ENCODE assay signal across 8 mouse cellular contexts in genomic region chr8:124923971-124924652, GRCm38 (mm10). TPM values are rescaled to one million over a fixed set of nuclear protein-coding genes. Genes with fewer than 3 reads are reported as not detected.
DNase-seq lines count a peak whose midpoint lies in the region; ATAC-seq lines count a peak whose summit lies in the region.
"Had no signal": no experiment of that assay in that cellular context is flagged by ENCODE, and none has a peak within 500 bp of the region (broad histone marks: within the 10 kb centered on the region; RNA-seq: fewer than 3 reads in every experiment).

No protein-coding gene starts in this region.

- peak; percentile 43 for ATAC-seq in granulocyte monocyte progenitor cell, adult 5-6 weeks (replicated peaks; ENCODE audit: poor library complexity, severe bottlenecking)
- ATAC-seq in activated CD4-positive, CD25-positive, alpha-beta regulatory T cell, adult 4 months, result no peak

- DNase-seq in heart, adult 9 months (ENCODE audit: low spot score in 2 of 2), result peak; percentile 60 to 76
- no peak for DNase-seq in heart, postnatal 25 days (ENCODE audit: low spot score)
- DNase-seq in 3134 (ENCODE audit: extremely low read depth, insufficient read length, low spot score), result peak; percentile 24
- peak; percentile 10 for DNase-seq in Muller cell, postnatal 12 days (ENCODE audit: inconsistent ontology term)
- DNase-seq in left cerebral cortex, adult 9 months (ENCODE audit: low spot score in 2 of 2), result no peak
- DNase-seq: liver, embryonic 13.5 days had no signal

- intact Hi-C loops in heart, postnatal 25 days (cut with DNase I), result no loop called here

RNA-seq across cellular contexts. Expression of gene Egln1, which starts 25.0 kb away (rescaled TPM):
- 100 to 1,000 TPM; 272 to 278 TPM for total RNA-seq in heart, postnatal 25 days (2021)
- total RNA-seq in granulocyte monocyte progenitor cell, adult 5-6 weeks (2014; fragmentation: Nextera tagmentation), result 24.1 and 24.6 TPM in 2 replicates
- 16.3 and 23.5 TPM in 2 replicates for total RNA-seq in granulocyte monocyte progenitor cell, adult 5-6 weeks (2017)
- polyA plus RNA-seq in activated CD4-positive, CD25-positive, alpha-beta regulatory T cell, adult 4 months (2017; shearing (Covaris generic)), result 10 to 100 TPM in 1 of 2 experiments, 1 to 10 TPM in 1; 9.3 to 12.4 TPM

RNA-seq across cellular contexts. Expression of gene Sprtn, which starts 26.4 kb away (rescaled TPM):
- 10 to 100 TPM in 1 of 2 experiments, 1 to 10 TPM in 1; 9.5 to 12.2 TPM for total RNA-seq in heart, postnatal 25 days (2021)
- total RNA-seq in granulocyte monocyte progenitor cell, adult 5-6 weeks (2014; fragmentation: Nextera tagmentation), result 18.5 and 18.8 TPM in 2 replicates
- total RNA-seq in granulocyte monocyte progenitor cell, adult 5-6 weeks (2017), result 20.9 and 21.8 TPM in 2 replicates
- 1 to 10 TPM; 6.6 to 8.4 TPM for polyA plus RNA-seq in activated CD4-positive, CD25-positive, alpha-beta regulatory T cell, adult 4 months (2017; shearing (Covaris generic))

RNA-seq across cellular contexts. Expression of gene Exoc8, which starts 26.6 kb away (rescaled TPM):
- 10 to 100 TPM; 18.9 to 19.2 TPM for total RNA-seq in heart, postnatal 25 days (2021)
- 9.6 and 16.2 TPM in 2 replicates for total RNA-seq in granulocyte monocyte progenitor cell, adult 5-6 weeks (2014; fragmentation: Nextera tagmentation)
- 14.7 and 16.0 TPM in 2 replicates for total RNA-seq in granulocyte monocyte progenitor cell, adult 5-6 weeks (2017)
- polyA plus RNA-seq in activated CD4-positive, CD25-positive, alpha-beta regulatory T cell, adult 4 months (2017; shearing (Covaris generic)), result 1 to 10 TPM; 5.3 to 8.3 TPM

Comparison
In these comparisons a context has a peak if more than half of its experiments do, and no peak if none do; other contexts are left out.
1. DNase-seq: peak in heart, adult 9 months (2 of 2), 3134 (single experiment) and Muller cell, postnatal 12 days (single experiment); none in heart, postnatal 25 days (single experiment) and left cerebral cortex, adult 9 months (0 of 2).
2. RNA of gene Egln1, which starts 25.0 kb away (total RNA-seq): 272 to 278 TPM in heart, postnatal 25 days; 16.3 to 24.6 TPM in granulocyte monocyte progenitor cell, adult 5-6 weeks; every median in the first group is over 10 times any median in the second.